Mouse (Mus musculus): ENCODE measurements around the gene Sectm1b.
"Not testable (repeated sequence)": the region's sequence is repeated elsewhere in the genome, so short reads cannot be mapped to it uniquely, and the experiment has no call there.

The Sectm1b gene

GRCm38 (mm10) chr11:121063379-121063778 lies at the start of gene Sectm1b:
Gene Sectm1b, minus strand, starts transcription at chr11:121063569.
- no peak for DNase-seq (ENCODE audit: low read depth)

- no peak for DNase-seq (ENCODE audit: low read depth)
These were observed 48.9 kb upstream of the Sectm1b start for GRCm38 (mm10) chr11:121112091-121112775.

GRCm38 (mm10) chr11:121111601-121112000 lies 48.2 kb upstream of the Sectm1b start:
- no peak for DNase-seq (ENCODE audit: low read depth)

- DNase-seq (ENCODE audit: low read depth), result no peak
These were observed 47.7 kb upstream of the Sectm1b start for GRCm38 (mm10) chr11:121111051-121111450.

GRCm38 (mm10) chr11:121109986-121110385 lies 46.6 kb upstream of the Sectm1b start:
- no peak for DNase-seq (ENCODE audit: low read depth)

- no peak for DNase-seq (ENCODE audit: low read depth)
These were observed 44.7 kb upstream of the Sectm1b start for GRCm38 (mm10) chr11:121108061-121108460.

- not testable (repeated sequence) for DNase-seq (ENCODE audit: low read depth)
These were observed 43.9 kb upstream of the Sectm1b start for GRCm38 (mm10) chr11:121107242-121107641.

- DNase-seq (ENCODE audit: low read depth), result no peak
These were observed 37.9 kb upstream of the Sectm1b start for GRCm38 (mm10) chr11:121101124-121101805.

- DNase-seq (ENCODE audit: low read depth), result no peak
These were observed 37.3 kb upstream of the Sectm1b start for GRCm38 (mm10) chr11:121100692-121101091.

GRCm38 (mm10) chr11:121099762-121100161 lies 36.4 kb upstream of the Sectm1b start:
- no peak for DNase-seq (ENCODE audit: low read depth)

- no peak for DNase-seq (ENCODE audit: low read depth)
These were observed 29.5 kb upstream of the Sectm1b start for GRCm38 (mm10) chr11:121092606-121093585.

GRCm38 (mm10) chr11:121090943-121091342 lies 27.6 kb upstream of the Sectm1b start:
- no peak for DNase-seq (ENCODE audit: low read depth)

GRCm38 (mm10) chr11:121089756-121090546 lies 26.6 kb upstream of the Sectm1b start:
- DNase-seq (ENCODE audit: low read depth), result no peak

GRCm38 (mm10) chr11:121088997-121089396 lies 25.6 kb upstream of the Sectm1b start:
- no peak for DNase-seq (ENCODE audit: low read depth)

- no peak for DNase-seq (ENCODE audit: low read depth)
These were observed 22.9 kb upstream of the Sectm1b start for GRCm38 (mm10) chr11:121086296-121086695.

GRCm38 (mm10) chr11:121085181-121085580 lies 21.8 kb upstream of the Sectm1b start:
- DNase-seq (ENCODE audit: low read depth), result no peak

- no peak for DNase-seq (ENCODE audit: low read depth)
These were observed 19.6 kb upstream of the Sectm1b start for GRCm38 (mm10) chr11:121082857-121083500.

GRCm38 (mm10) chr11:121082250-121082649 lies 18.9 kb upstream of the Sectm1b start:
- DNase-seq (ENCODE audit: low read depth), result no peak

GRCm38 (mm10) chr11:121081120-121081519 lies 17.8 kb upstream of the Sectm1b start, which contains the start of gene Sectm1a:
Gene Sectm1a, minus strand, starts transcription at chr11:121081220.
- DNase-seq (ENCODE audit: low read depth), result no peak

GRCm38 (mm10) chr11:121080330-121080729 lies 17.0 kb upstream of the Sectm1b start:
- no peak for DNase-seq (ENCODE audit: low read depth)

- DNase-seq (ENCODE audit: low read depth), result no peak
These were observed 12.3 kb upstream of the Sectm1b start for GRCm38 (mm10) chr11:121075655-121076054.

Measured in c-Kit-positive CD71-positive TER-119-negative erythroid progenitor cells, embryonic 14.5 days (primary cell).